Mouse (Mus musculus) megakaryocyte progenitor cell, adult 5-6 weeks (primary cell): ENCODE results near the gene Slc36a4. TPM values are rescaled to one million over a fixed set of nuclear protein-coding genes. Genes with fewer than 3 reads are reported as not detected.

Source experiments
- ATAC-seq: replicated peaks from 2 replicates; pipeline ENCODE4 v1.8.0; 2016; ENCODE audit warnings: mild to moderate bottlenecking, moderate TSS enrichment, inconsistent platforms; ENCODE audit not compliant: poor library complexity
- total RNA-seq, 2 experiments: library from RNA; stranded (forward) in 1 of 2; stranded (reverse) in 1 of 2; fragments of 157-497, 149-512 nt in 1 of 2; fragments of 200-1000 nt in 1 of 2; gene quantifications; 2 replicates each; pipeline versions ENCODE4 v1.2.3 to v1.2.4; 2015 to 2017

Slc36a4 gene
- total RNA-seq, 2 experiments from 2014 or later: 10.7 to 11.0 TPM

DNA sequence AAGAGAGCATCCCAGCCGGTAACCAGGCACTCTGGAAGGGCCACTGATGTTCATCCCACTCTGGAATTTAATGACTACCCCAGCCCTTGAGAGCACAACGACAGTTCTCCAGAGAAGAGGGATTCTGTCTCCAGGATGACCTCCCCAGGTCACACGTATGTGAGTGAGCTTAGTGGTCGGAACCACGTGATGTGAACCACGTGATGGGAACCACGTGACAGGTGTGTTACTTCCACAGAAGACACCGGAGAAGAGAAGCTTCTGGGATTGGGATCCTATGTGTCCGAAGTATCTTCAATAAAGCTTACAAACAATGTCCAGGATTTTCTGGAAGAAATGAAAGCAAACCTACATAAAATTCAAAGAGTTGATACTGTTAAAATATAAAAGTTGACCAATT, 82.5 kb downstream of the Slc36a4 start:
- no peak for ATAC-seq

Other genes starting within 250 kb of the Slc36a4 start
- gene Smco4, start 216.3 kb upstream of the Slc36a4 start, total RNA-seq (2015): 18.1 and 20.4 TPM in 2 replicates
- gene Smco4, start 216.3 kb upstream of the Slc36a4 start, total RNA-seq (2017): 5.0 and 8.0 TPM in 2 replicates
- not detected in 2 replicates for gene Deup1, start 81.8 kb upstream of the Slc36a4 start, total RNA-seq (2015)
- gene Deup1, start 81.8 kb upstream of the Slc36a4 start, total RNA-seq (2017): not detected in 2 replicates
- not detected in 2 replicates for gene Mtnr1b, start 164.8 kb downstream of the Slc36a4 start, total RNA-seq (2015)
- gene Mtnr1b, start 164.8 kb downstream of the Slc36a4 start, total RNA-seq (2017): not detected in 2 replicates